Mouse (Mus musculus) megakaryocyte, adult 5-6 weeks (primary cell): ENCODE results near the gene Sparc. TPM values are rescaled to one million over a fixed set of nuclear protein-coding genes. Genes with fewer than 3 reads are reported as not detected.

ENCODE experiments used
- ATAC-seq: 2 replicates; pipeline ENCODE4 v1.8.0; 2016; ENCODE audit warnings: mild to moderate bottlenecking, inconsistent platforms; ENCODE audit not compliant: poor library complexity, severe bottlenecking
- total RNA-seq, 2 experiments: library from RNA; stranded (forward) in 1 of 2; stranded (reverse) in 1 of 2; fragments of 153-499, 151-499 nt in 1 of 2; fragments of 221-1000, 200-1000 nt in 1 of 2; gene quantifications; 2 replicates each; pipeline versions ENCODE4 v1.2.3 to v1.2.4; 2015 to 2017

Sparc gene
- total RNA-seq, 2 experiments from 2014 or later, result 0.71 to 1.5 TPM

- no peak for ATAC-seq
Measured at GRCm38 (mm10) chr11:55368388-55369092, 54.4 kb downstream of the Sparc start.

DNA sequence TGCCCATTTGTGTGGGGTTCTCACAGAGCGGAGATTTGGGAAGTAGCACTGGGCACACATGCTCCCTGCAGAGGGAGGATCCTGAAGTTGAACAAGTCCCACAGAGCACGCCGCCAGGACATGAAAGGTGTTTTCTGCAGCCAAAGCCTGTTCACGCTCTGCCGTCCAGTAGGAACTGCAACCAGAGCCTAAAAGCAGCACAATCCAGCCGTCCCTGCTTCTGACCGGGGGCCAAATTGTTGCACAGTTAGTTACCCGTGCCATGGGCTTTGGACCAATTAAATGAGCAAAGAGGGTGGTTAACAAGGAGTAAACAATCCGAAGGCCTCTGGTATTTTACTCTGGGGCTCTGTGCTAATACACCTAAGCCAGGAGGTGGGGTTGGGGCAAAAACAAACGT lies 55.2 kb downstream of the Sparc start:
- no peak for ATAC-seq

DNA sequence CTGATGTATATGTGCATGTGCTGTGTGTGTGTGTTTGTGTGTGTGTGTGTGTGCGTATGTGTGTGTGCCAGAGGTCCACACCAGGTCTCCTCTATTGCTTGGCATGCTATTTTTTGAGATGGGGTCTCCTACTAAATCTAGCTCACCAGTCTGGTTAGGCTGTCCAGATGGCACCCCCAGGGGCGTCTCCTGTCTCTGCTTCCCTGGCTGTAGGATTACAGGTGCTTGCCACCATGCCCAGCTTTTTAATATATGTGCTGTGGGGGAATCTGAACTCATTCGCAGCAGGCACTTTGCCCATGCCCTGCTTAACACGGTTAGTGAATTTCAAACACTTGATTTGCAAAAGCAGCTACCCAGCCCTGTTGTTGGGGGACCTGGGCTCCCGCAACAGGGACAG lies 57.1 kb downstream of the Sparc start:
- no peak for ATAC-seq

GRCm38 (mm10) chr11:55365242-55365641 lies 57.7 kb downstream of the Sparc start:
- ATAC-seq, result no peak

DNA sequence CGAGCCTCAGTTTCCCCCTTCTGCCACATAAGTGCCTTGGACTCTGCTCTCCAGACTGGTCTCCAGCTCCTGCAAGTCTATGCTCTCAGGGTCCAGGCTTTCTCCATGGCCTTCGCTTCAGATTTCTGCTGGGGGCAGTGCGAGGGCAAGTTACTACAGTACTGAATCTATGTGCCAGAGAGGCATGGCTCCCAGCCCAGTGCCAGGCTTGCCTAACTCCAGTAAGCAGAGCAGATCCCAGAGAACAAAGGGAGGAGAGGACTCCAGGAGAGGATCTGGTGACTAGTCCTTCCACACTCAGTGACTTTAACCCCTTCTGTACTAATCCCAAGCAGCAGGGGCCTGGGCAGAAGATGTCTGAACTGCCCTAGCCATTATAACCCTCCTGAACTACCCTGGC lies 58.3 kb downstream of the Sparc start:
- no peak for ATAC-seq

DNA sequence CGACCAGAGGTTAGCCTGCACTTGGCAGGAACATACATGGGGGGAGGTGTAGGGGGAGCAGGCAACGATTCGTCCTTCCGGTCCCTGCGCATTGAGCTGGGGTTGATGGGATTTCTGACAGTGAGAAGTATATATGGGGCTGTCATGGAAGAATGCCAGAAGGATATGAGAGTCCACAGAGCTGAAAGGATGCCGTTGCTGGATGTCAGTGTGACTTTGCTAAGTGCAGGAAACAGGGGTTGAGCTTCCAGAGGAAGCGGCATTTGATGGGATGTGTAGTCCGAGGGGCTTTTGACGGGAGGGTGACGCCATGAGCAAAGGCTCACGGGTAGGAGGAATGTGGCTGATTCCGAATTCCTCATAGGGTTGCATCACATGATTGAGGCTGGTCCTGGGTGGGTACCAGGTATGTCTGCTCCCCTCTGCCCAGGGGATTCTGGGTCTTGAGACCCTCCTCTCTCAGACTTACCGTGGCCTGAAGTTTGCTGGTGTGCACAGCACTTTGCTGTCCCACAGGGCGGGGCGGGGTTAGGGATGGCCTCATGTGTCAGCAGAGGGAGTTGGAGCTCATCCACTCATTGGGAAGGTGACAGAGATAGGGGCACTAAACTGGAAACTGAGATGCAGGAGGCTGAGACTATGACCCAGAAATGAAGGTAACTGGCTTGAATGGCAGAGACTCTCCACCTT lies 64.7 kb downstream of the Sparc start:
- ATAC-seq, result no peak

GRCm38 (mm10) chr11:55356846-55357245 lies 66.1 kb downstream of the Sparc start:
- ATAC-seq, result no peak

Other genes starting within 250 kb of the Sparc start
- gene Slc36a2, start 238.1 kb downstream of the Sparc start, total RNA-seq (2015), result 0.21 and 0.25 TPM in 2 replicates
- 0.04 and 0.29 TPM in 2 replicates for gene Slc36a2, start 238.1 kb downstream of the Sparc start, total RNA-seq (2017)
- 22.2 and 24.7 TPM in 2 replicates for gene Slc36a1, start 218.8 kb downstream of the Sparc start, total RNA-seq (2015)
- gene Slc36a1, start 218.8 kb downstream of the Sparc start, total RNA-seq (2017), result 13.4 and 15.4 TPM in 2 replicates
- gene Fat2, start 86.6 kb downstream of the Sparc start, total RNA-seq (2015), result not detected in 2 replicates
- gene Fat2, start 86.6 kb downstream of the Sparc start, total RNA-seq (2017), result not detected in 2 replicates
- 211 and 215 TPM in 2 replicates for gene Atox1, start 38.1 kb upstream of the Sparc start, total RNA-seq (2015)
- 71.8 and 92.8 TPM in 2 replicates for gene Atox1, start 38.1 kb upstream of the Sparc start, total RNA-seq (2017)
- gene G3bp1, start 46.5 kb upstream of the Sparc start, total RNA-seq (2015), result 29.4 and 30.7 TPM in 2 replicates
- 47.8 and 50.6 TPM in 2 replicates for gene G3bp1, start 46.5 kb upstream of the Sparc start, total RNA-seq (2017)
- not detected in 2 replicates for gene Glra1, start 185.0 kb upstream of the Sparc start, total RNA-seq (2015)
- not detected in 2 replicates for gene Glra1, start 185.0 kb upstream of the Sparc start, total RNA-seq (2017)